Mouse (Mus musculus): ENCODE measurements around the gene Krtdap.

GRCm38 (mm10) chr7:30749824-30750606, 37.7 kb upstream of the Krtdap start:
- TF ChIP-seq CTCF (IDR thresholded peaks at IDR 0.05; ENCODE audit: low read depth, low read length): no peak
- no peak for TF ChIP-seq POLR2A (IDR thresholded peaks at IDR 0.05; ENCODE audit: insufficient read depth, low read length)
